Mouse (Mus musculus): ENCODE results near the gene Ppdpf.

GRCm38 (mm10) chr2:181228335-181228734 is 41.3 kb downstream of the Ppdpf start:
- TF ChIP-seq POLR2AphosphoS2 (IDR thresholded peaks at IDR 0.05; ENCODE audit: low read depth, low read length): no peak
- no peak for TF ChIP-seq CTCF (conservative IDR thresholded peaks at IDR 0.05 in 1 of 2, IDR thresholded peaks at IDR 0.05 in 1 of 2; ENCODE audit: low read depth in 2 of 2, low read length in 2 of 2)
- TF ChIP-seq POLR2A (IDR thresholded peaks at IDR 0.05; ENCODE audit: low read depth, low read length): no peak
- no peak for TF ChIP-seq SIN3A (IDR thresholded peaks at IDR 0.05; ENCODE audit: low read length)
